Mouse (Mus musculus): ENCODE results near the gene Hpn. TPM values are rescaled to one million over a fixed set of nuclear protein-coding genes. Genes with fewer than 3 reads are reported as not detected.

Hpn gene
- polyA plus RNA-seq, 1 experiment from 2014 or later = 3.4 TPM

- Histone ChIP-seq H3K36me3 (no peaks in the 10 kb centered on the region), H3K27ac (no peak overlapping the region), H3K9ac (no peak overlapping the region), H3K4me2 (no peak overlapping the region), H3K4me3 (no peak overlapping the region), H3K4me1 (peaks cover 19% of the 10 kb centered on the region; the same call in 1 of the 2 replicates), H3K9me3 (no peaks in the 10 kb centered on the region), H3K27me3 (no peaks in the 10 kb centered on the region)
- 91% methylated on average over 9 of the region's 9 CpGs for WGBS
- ATAC-seq (ENCODE audit: insufficient number of reproducible peaks, low FRiP score, low TSS enrichment, low read depth) = no peak
These were observed 28.8 kb downstream of the Hpn start for GRCm38 (mm10) chr7:31086175-31086755.

- Histone ChIP-seq H3K27me3 (no peaks in the 10 kb centered on the region), H3K27ac (peak overlapping the region; percentile 43), H3K36me3 (no peaks in the 10 kb centered on the region), H3K4me2 (no peak overlapping the region), H3K4me1 (peaks cover 19% of the 10 kb centered on the region; the same call in 1 of the 2 replicates), H3K9ac (no peak overlapping the region), H3K4me3 (no peak overlapping the region), H3K9me3 (no peaks in the 10 kb centered on the region)
- 50% methylated on average over 3 of the region's 3 CpGs for WGBS
- no peak for ATAC-seq (ENCODE audit: insufficient number of reproducible peaks, low FRiP score, low TSS enrichment, low read depth)
These were observed 29.9 kb downstream of the Hpn start for GRCm38 (mm10) chr7:31085171-31085570.

GRCm38 (mm10) chr7:31084140-31084539 lies 30.9 kb downstream of the Hpn start:
- Histone ChIP-seq H3K36me3 (no peaks in the 10 kb centered on the region), H3K9me3 (no peaks in the 10 kb centered on the region), H3K4me1 (peaks cover 19% of the 10 kb centered on the region; the same call in 1 of the 2 replicates), H3K9ac (no peak overlapping the region), H3K27me3 (no peaks in the 10 kb centered on the region), H3K4me2 (no peak overlapping the region), H3K4me3 (no peak overlapping the region), H3K27ac (0 out of 2 replicates have a peak overlapping the region, but pooled peaks have one; percentile 27)
- ATAC-seq (ENCODE audit: insufficient number of reproducible peaks, low FRiP score, low TSS enrichment, low read depth) = no peak
- WGBS = 47% methylated on average over 9 of the region's 9 CpGs

GRCm38 (mm10) chr7:31082831-31083588 lies 32.1 kb downstream of the Hpn start:
- no peaks in the 10 kb centered on the region for H3K9me3 ChIP-seq
- no peak overlapping the region for H3K4me2 ChIP-seq
- ATAC-seq (ENCODE audit: insufficient number of reproducible peaks, low FRiP score, low TSS enrichment, low read depth) = peak; percentile 21; the same call in 1 of the 2 replicates
- no peak overlapping the region for H3K27ac ChIP-seq
- peaks cover 21% of the 10 kb centered on the region; the same call in 1 of the 2 replicates for H3K4me1 ChIP-seq
- 56% methylated on average over 14 of the region's 14 CpGs for WGBS
- H3K36me3 ChIP-seq = no peaks in the 10 kb centered on the region
- H3K9ac ChIP-seq = no peak overlapping the region
- no peaks in the 10 kb centered on the region for H3K27me3 ChIP-seq
- H3K4me3 ChIP-seq = no peak overlapping the region

- Histone ChIP-seq H3K4me2 (no peak overlapping the region), H3K9me3 (no peaks in the 10 kb centered on the region), H3K4me3 (no peak overlapping the region), H3K27ac (no peak overlapping the region), H3K4me1 (peaks cover 30% of the 10 kb centered on the region), H3K9ac (no peak overlapping the region), H3K27me3 (no peaks in the 10 kb centered on the region), H3K36me3 (no peaks in the 10 kb centered on the region)
- no peak for ATAC-seq (ENCODE audit: insufficient number of reproducible peaks, low FRiP score, low TSS enrichment, low read depth)
These were observed 33.0 kb downstream of the Hpn start for GRCm38 (mm10) chr7:31082106-31082505.

GRCm38 (mm10) chr7:31081106-31081505 lies 34.0 kb downstream of the Hpn start:
- peaks cover 38% of the 10 kb centered on the region for H3K4me1 ChIP-seq
- H3K9me3 ChIP-seq = no peaks in the 10 kb centered on the region
- no peak overlapping the region for H3K27ac ChIP-seq
- WGBS = 57% methylated on average over 1 of the region's 1 CpGs
- H3K27me3 ChIP-seq = no peaks in the 10 kb centered on the region
- H3K4me2 ChIP-seq = no peak overlapping the region
- H3K36me3 ChIP-seq = no peaks in the 10 kb centered on the region
- no peak overlapping the region for H3K9ac ChIP-seq
- no peak for ATAC-seq (ENCODE audit: insufficient number of reproducible peaks, low FRiP score, low TSS enrichment, low read depth)
- H3K4me3 ChIP-seq = no peak overlapping the region

GRCm38 (mm10) chr7:31080611-31081010 lies 34.5 kb downstream of the Hpn start:
- H3K9ac ChIP-seq = no peak overlapping the region
- no peak overlapping the region for H3K27ac ChIP-seq
- no peaks in the 10 kb centered on the region for H3K9me3 ChIP-seq
- H3K27me3 ChIP-seq = no peaks in the 10 kb centered on the region
- H3K4me1 ChIP-seq = peaks cover 33% of the 10 kb centered on the region
- H3K4me2 ChIP-seq = no peak overlapping the region
- no peak for ATAC-seq (ENCODE audit: insufficient number of reproducible peaks, low FRiP score, low TSS enrichment, low read depth)
- no peaks in the 10 kb centered on the region for H3K36me3 ChIP-seq
- H3K4me3 ChIP-seq = no peak overlapping the region
- WGBS = 53% methylated on average over 3 of the region's 3 CpGs

- no peak overlapping the region for H3K27ac ChIP-seq
- no peaks in the 10 kb centered on the region for H3K9me3 ChIP-seq
- no peaks in the 10 kb centered on the region for H3K27me3 ChIP-seq
- no peaks in the 10 kb centered on the region for H3K36me3 ChIP-seq
- H3K4me1 ChIP-seq = peaks cover 29% of the 10 kb centered on the region
- no peak overlapping the region for H3K4me3 ChIP-seq
- no peak overlapping the region for H3K4me2 ChIP-seq
- no peak overlapping the region for H3K9ac ChIP-seq
- ATAC-seq (ENCODE audit: insufficient number of reproducible peaks, low FRiP score, low TSS enrichment, low read depth) = no peak
- 85% methylated on average over 8 of the region's 8 CpGs for WGBS
These were observed 35.4 kb downstream of the Hpn start for GRCm38 (mm10) chr7:31079670-31080069.

- Histone ChIP-seq H3K9me3 (no peaks in the 10 kb centered on the region), H3K9ac (no peak overlapping the region), H3K4me1 (peaks cover 30% of the 10 kb centered on the region), H3K27ac (peak overlapping the region; percentile 59), H3K36me3 (no peaks in the 10 kb centered on the region), H3K27me3 (no peaks in the 10 kb centered on the region), H3K4me2 (no peak overlapping the region), H3K4me3 (no peak overlapping the region)
- 0 out of 2 replicates have a peak, but pooled peaks have one; percentile 16 for ATAC-seq (ENCODE audit: insufficient number of reproducible peaks, low FRiP score, low TSS enrichment, low read depth)
- WGBS = 38% methylated on average over 5 of the region's 5 CpGs
These were observed 37.1 kb downstream of the Hpn start for GRCm38 (mm10) chr7:31077885-31078445.

GRCm38 (mm10) chr7:31077470-31077869 lies 37.6 kb downstream of the Hpn start:
- Histone ChIP-seq H3K4me1 (peaks cover 27% of the 10 kb centered on the region), H3K27ac (peak overlapping the region; percentile 59), H3K4me3 (no peak overlapping the region), H3K36me3 (no peaks in the 10 kb centered on the region), H3K9ac (no peak overlapping the region), H3K9me3 (no peaks in the 10 kb centered on the region), H3K27me3 (no peaks in the 10 kb centered on the region), H3K4me2 (no peak overlapping the region)
- ATAC-seq (ENCODE audit: insufficient number of reproducible peaks, low FRiP score, low TSS enrichment, low read depth) = peak; percentile 35; the same call in 1 of the 2 replicates
- 52% methylated on average over 6 of the region's 6 CpGs for WGBS

- 25% methylated on average over 5 of the region's 5 CpGs for WGBS
- no peaks in the 10 kb centered on the region for H3K27me3 ChIP-seq
- H3K27ac ChIP-seq = peak within 1 kb of the TSS; percentile 59
- H3K4me3 ChIP-seq = peak within 1 kb of the TSS; percentile 21
- H3K36me3 ChIP-seq = no peaks in the 10 kb centered on the region
- H3K4me2 ChIP-seq = peak within 1 kb of the TSS; percentile 25
- peaks cover 33% of the 10 kb centered on the region for H3K4me1 ChIP-seq
- peak within 1 kb of the TSS; percentile 4; the same call in 1 of the 2 replicates for H3K9ac ChIP-seq
- ATAC-seq (ENCODE audit: insufficient number of reproducible peaks, low FRiP score, low TSS enrichment, low read depth) = no peak
- no peaks in the 10 kb centered on the region for H3K9me3 ChIP-seq
These were observed 38.6 kb downstream of the Hpn start, which contains the start of gene Fxyd3 for GRCm38 (mm10) chr7:31076492-31076891. Gene Fxyd3 (minus strand): TSS chr7:31076704.

GRCm38 (mm10) chr7:31074713-31075069 lies 40.4 kb downstream of the Hpn start:
- no peak overlapping the region for H3K27ac ChIP-seq
- H3K9ac ChIP-seq = no peak overlapping the region
- H3K27me3 ChIP-seq = no peaks in the 10 kb centered on the region
- H3K9me3 ChIP-seq = no peaks in the 10 kb centered on the region
- H3K4me2 ChIP-seq = no peak overlapping the region
- peaks cover 33% of the 10 kb centered on the region for H3K4me1 ChIP-seq
- H3K36me3 ChIP-seq = no peaks in the 10 kb centered on the region
- ATAC-seq (ENCODE audit: insufficient number of reproducible peaks, low FRiP score, low TSS enrichment, low read depth) = no peak
- whole genome bisulfite sequencing = 47% methylated on average over 5 of the region's 5 CpGs
- no peak overlapping the region for H3K4me3 ChIP-seq

Data from limb, embryonic 15.5 days (tissue).